Comparison of ENCODE assay signal across 19 mouse cellular contexts in the genomic region with DNA sequence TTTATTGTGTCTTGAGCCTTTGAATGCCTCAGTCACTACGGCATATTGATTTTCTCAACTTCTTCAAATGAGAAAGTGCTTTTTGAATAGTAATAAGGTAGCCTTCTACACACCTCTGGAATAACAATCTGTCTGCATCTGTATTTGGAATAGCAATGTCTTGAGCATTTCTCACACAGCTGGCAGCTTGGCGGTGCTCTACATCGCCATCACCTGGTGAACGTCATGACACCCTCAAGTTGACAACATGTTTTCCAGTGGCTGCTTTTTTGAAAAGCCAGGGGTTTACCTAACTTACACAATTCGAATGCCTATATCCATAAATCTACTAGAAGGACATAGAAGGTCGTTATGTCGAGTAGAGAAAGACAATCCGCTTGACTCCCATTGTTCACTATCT. TPM values are rescaled to one million over a fixed set of nuclear protein-coding genes. Genes with fewer than 3 reads are reported as not detected.
DNase-seq lines count a peak whose midpoint lies in the region; ATAC-seq and TF ChIP-seq lines count a peak whose summit lies in the region.
"Had no signal": no experiment of that assay in that cellular context is flagged by ENCODE, and none has a peak within 500 bp of the region (broad histone marks: within the 10 kb centered on the region; RNA-seq: fewer than 3 reads in every experiment).

No protein-coding gene starts in this region.

- WGBS in intestine, postnatal 0 days = 60% methylated on average over 8 of the region's 8 CpGs
- WGBS in intestine, embryonic 15.5 days = 59% methylated on average over 8 of the region's 8 CpGs
- WGBS in lung, postnatal 0 days = 55% methylated on average over 8 of the region's 8 CpGs

- no peak for DNase-seq in lung, postnatal 0 days (ENCODE audit: low spot score)
- no peak for DNase-seq in lung, adult 18-20 months
- no peak for DNase-seq in Patski (ENCODE audit: low read depth, low spot score)
- DNase-seq in forelimb bud, embryonic 11.5 days (ENCODE audit: low read depth, low spot score) = peak; percentile 9
- DNase-seq in right cerebral cortex, postnatal 10 days (ENCODE audit: low spot score in 2 of 2) = no peak
- DNase-seq in spleen, adult 12 weeks (ENCODE audit: low spot score) = no peak
- DNase-seq: cerebellum, adult 9-11 months; gastrocnemius, postnatal 25 days; kidney, adult 9 months; layer of hippocampus, postnatal 36 days; right cerebral cortex, postnatal 14 days; thymus, postnatal 25 days had no signal

- ATAC-seq in intestine, postnatal 0 days = no peak
- no peak for ATAC-seq in intestine, embryonic 15.5 days
- ATAC-seq in lung, postnatal 0 days = no peak
- ATAC-seq in Patski = no peak
- ATAC-seq: activated CD4-positive, CD25-positive, alpha-beta regulatory T cell, adult 4 months; CD4-positive, CD25-positive, alpha-beta regulatory T cell, adult 4 months; forebrain, embryonic 16.5 days had no signal

- no peak overlapping the region for H3K27ac ChIP-seq in intestine, postnatal 0 days (ENCODE audit: low read depth, low read length)
- no peak overlapping the region for H3K27ac ChIP-seq in intestine, embryonic 15.5 days
- H3K27ac ChIP-seq in lung, postnatal 0 days (ENCODE audit: low read length) = no peak overlapping the region
- H3K27ac ChIP-seq: heart, embryonic 13.5 days; hindbrain, embryonic 13.5 days had no signal

- no peak overlapping the region for H3K4me2 ChIP-seq in intestine, postnatal 0 days (replicated peaks; ENCODE audit: low read depth)
- no peak overlapping the region for H3K4me2 ChIP-seq in intestine, embryonic 15.5 days (replicated peaks)
- no peak overlapping the region for H3K4me2 ChIP-seq in lung, postnatal 0 days (replicated peaks; ENCODE audit: low read depth, low read length)
- H3K4me2 ChIP-seq: heart, embryonic 13.5 days; hindbrain, embryonic 13.5 days had no signal

- POLR2A ChIA-PET in Patski (lab: Charles Lee) = no interaction called here

- H3K9ac ChIP-seq in intestine, postnatal 0 days (ENCODE audit: low read depth, low read length) = no peak overlapping the region
- no peak overlapping the region for H3K9ac ChIP-seq in intestine, embryonic 15.5 days
- H3K9ac ChIP-seq in lung, postnatal 0 days (replicated peaks; ENCODE audit: low read depth) = no peak overlapping the region
- H3K9ac ChIP-seq: heart, embryonic 13.5 days; hindbrain, embryonic 13.5 days had no signal

- no peaks in the 10 kb centered on the region for H3K36me3 ChIP-seq in intestine, postnatal 0 days (ENCODE audit: control insufficient read depth, insufficient read depth)
- H3K36me3 ChIP-seq in intestine, embryonic 15.5 days = no peaks in the 10 kb centered on the region
- H3K36me3 ChIP-seq in lung, postnatal 0 days (ENCODE audit: insufficient read depth, low read length) = no peaks in the 10 kb centered on the region
- H3K36me3 ChIP-seq: heart, embryonic 13.5 days; hindbrain, embryonic 13.5 days had no signal

- CTCF ChIA-PET in Patski (lab: Charles Lee) = interaction anchor here (0.9 to 1.5 kb wide), 3 partner anchors 9 to 152 kb away, joined by 3 to 5 read pairs (median 4); no protein-coding TSS in a partner anchor

- no peaks in the 10 kb centered on the region for H3K27me3 ChIP-seq in intestine, postnatal 0 days (replicated peaks; ENCODE audit: control insufficient read depth, insufficient read depth, low read length)
- no peaks in the 10 kb centered on the region for H3K27me3 ChIP-seq in intestine, embryonic 15.5 days (replicated peaks)
- H3K27me3 ChIP-seq in lung, postnatal 0 days (replicated peaks; ENCODE audit: insufficient read depth, low read length) = no peaks in the 10 kb centered on the region
- H3K27me3 ChIP-seq in Patski = peaks cover 6% of the 10 kb centered on the region
- H3K27me3 ChIP-seq: heart, embryonic 13.5 days; hindbrain, embryonic 13.5 days had no signal

- no peak overlapping the region for H3K4me3 ChIP-seq in intestine, postnatal 0 days (ENCODE audit: low read depth, low read length)
- H3K4me3 ChIP-seq in intestine, embryonic 15.5 days (replicated peaks) = no peak overlapping the region
- no peak overlapping the region for H3K4me3 ChIP-seq in lung, postnatal 0 days (ENCODE audit: low read depth, low read length)
- H3K4me3 ChIP-seq: heart, embryonic 13.5 days; hindbrain, embryonic 13.5 days had no signal

- in situ Hi-C loops in Patski (cut with MboI; ENCODE audit: low pct_unique_long_range_greater_than_20kb) = no loop called here

- peak; percentile 42; the same call in 1 of the 2 replicates for TF ChIP-seq CTCF in intestine, postnatal 0 days (IDR thresholded peaks at IDR 0.05; ENCODE audit: low read depth)
- peak; percentile 25; the same call in 1 of the 2 replicates for TF ChIP-seq CTCF in lung, postnatal 0 days (IDR thresholded peaks at IDR 0.05)
- TF ChIP-seq CTCF in Patski (IDR thresholded peaks at IDR 0.05) = peak; percentile 53

- H3K9me3 ChIP-seq in intestine, postnatal 0 days (ENCODE audit: control insufficient read depth) = no peaks in the 10 kb centered on the region
- H3K9me3 ChIP-seq in intestine, embryonic 15.5 days = no peaks in the 10 kb centered on the region
- no peaks in the 10 kb centered on the region for H3K9me3 ChIP-seq in lung, postnatal 0 days (ENCODE audit: low read length)
- H3K9me3 ChIP-seq: heart, embryonic 13.5 days; hindbrain, embryonic 13.5 days had no signal

- TF ChIP-seq EP300 in lung, postnatal 0 days (IDR thresholded peaks at IDR 0.05) = no peak

- no peaks in the 10 kb centered on the region for H3K4me1 ChIP-seq in intestine, postnatal 0 days (replicated peaks; ENCODE audit: control insufficient read depth, insufficient read depth, low read length)
- H3K4me1 ChIP-seq in intestine, embryonic 15.5 days (replicated peaks) = no peaks in the 10 kb centered on the region
- H3K4me1 ChIP-seq in lung, postnatal 0 days (ENCODE audit: insufficient read depth, low read depth, low read length) = no peaks in the 10 kb centered on the region
- H3K4me1 ChIP-seq: heart, embryonic 13.5 days; hindbrain, embryonic 13.5 days had no signal

RNA-seq across cellular contexts. Expression of a gene that starts 51.5 kb away (rescaled TPM):
- polyA plus RNA-seq in intestine, postnatal 0 days (2015; fragmentation: Nextera tagmentation; extraction: Ambion mirVana) = 46.7 and 48.7 TPM in 2 replicates
- 56.1 and 71.5 TPM in 2 replicates for polyA plus RNA-seq in intestine, embryonic 15.5 days (2015; fragmentation: Nextera tagmentation; extraction: Ambion mirVana)
- polyA plus RNA-seq in lung, postnatal 0 days (2015; fragmentation: Nextera tagmentation; extraction: Ambion mirVana) = 51.3 and 53.0 TPM in 2 replicates
- 79.6 TPM for polyA plus RNA-seq in Patski (2021)
